Mouse (Mus musculus): ENCODE measurements at regions not wholly inside any gene's neighbourhood (a gene's known extent, or its start where the extent isn't known, plus 50 kb on each side); places are given as distances from the start of the nearest gene placed in this dataset.

DNA sequence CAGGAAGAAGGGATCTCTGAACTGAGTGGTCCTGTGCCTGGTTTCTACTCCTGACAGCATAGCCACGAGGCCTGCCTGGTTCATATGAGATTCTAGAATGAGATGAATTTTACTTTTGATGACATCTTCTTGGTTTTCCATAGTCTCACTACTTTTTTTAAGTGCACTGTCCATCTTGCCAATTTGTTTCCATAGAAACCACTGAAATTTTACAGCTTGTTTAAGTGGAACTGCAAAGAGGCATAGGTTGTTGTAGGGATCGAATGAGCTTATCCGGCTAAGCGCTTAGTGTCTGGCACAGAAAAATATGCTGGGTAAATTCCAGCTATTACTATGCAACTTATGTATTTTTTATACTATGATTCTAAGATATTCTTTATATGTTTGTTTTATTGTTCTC lies 100.8 kb upstream of the Fshr start:
- TF ChIP-seq CTCF (IDR thresholded peaks at IDR 0.05) (no peak), EP300 (IDR thresholded peaks at IDR 0.05) (no peak)
